ENCODE assay signal across 9 mouse cellular contexts in the genomic region with DNA sequence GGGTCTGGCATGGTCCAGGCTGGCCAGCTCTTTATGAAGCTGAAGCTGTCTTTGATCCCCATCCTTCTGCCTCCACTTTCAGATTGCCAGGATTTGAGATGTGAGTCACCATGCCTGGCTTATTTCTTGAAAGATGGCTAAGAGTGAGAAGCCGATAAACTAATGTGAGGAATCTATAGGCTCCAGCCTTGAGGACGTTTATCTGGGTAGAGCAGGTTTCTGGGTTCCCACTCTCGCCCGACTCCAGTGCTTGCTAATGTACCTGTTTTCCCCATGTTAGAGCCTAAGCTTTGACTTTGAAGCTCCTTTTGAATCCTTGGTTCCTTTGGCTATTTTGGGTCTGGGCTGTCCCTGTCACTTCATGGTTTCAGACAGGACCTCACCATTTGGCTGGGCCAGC. TPM values are rescaled to one million over a fixed set of nuclear protein-coding genes. Genes with fewer than 3 reads are reported as not detected.
A peak's percentile ranks its signal among the peaks of the same experiment; 100 is the strongest.
DNase-seq lines count a peak whose midpoint lies in the region; ATAC-seq lines count a peak whose summit lies in the region.
"Had no signal": no experiment of that assay in that cellular context is flagged by ENCODE, and none has a peak within 500 bp of the region (broad histone marks: within the 10 kb centered on the region; RNA-seq: fewer than 3 reads in every experiment).

No protein-coding gene starts in this region.

- no peak for DNase-seq in heart, embryonic 10.5 days (ENCODE audit: low spot score)
- DNase-seq in heart, postnatal 25 days (ENCODE audit: low spot score) = no peak
- DNase-seq in NIH3T3 (ENCODE audit: low read depth) = peak; percentile 33
- DNase-seq in hindbrain, embryonic 11.5 days (ENCODE audit: low spot score) = no peak
- no peak for DNase-seq in midbrain, embryonic 11.5 days (ENCODE audit: low spot score, missing footprints)
- no peak for DNase-seq in left cerebral cortex, postnatal 14 days (ENCODE audit: low spot score in 2 of 2)
- DNase-seq in right cerebral cortex, postnatal 36 days (ENCODE audit: low spot score in 2 of 2) = no peak
- DNase-seq in left cerebral cortex, postnatal 10 days (ENCODE audit: extremely low spot score in 1 of 2, low spot score in 2 of 2) = no peak

- H3K4me3 ChIP-seq in heart, embryonic 10.5 days = peak overlapping the region; percentile 100
- peak overlapping the region; percentile 95 for H3K4me3 ChIP-seq in hindbrain, embryonic 11.5 days (ENCODE audit: low read depth, low read length)
- peak overlapping the region; percentile 99 for H3K4me3 ChIP-seq in midbrain, embryonic 11.5 days (ENCODE audit: low read depth, low read length)

- no peak for ATAC-seq in hindbrain, embryonic 11.5 days (ENCODE audit: low FRiP score)
- no peak for ATAC-seq in midbrain, embryonic 11.5 days (ENCODE audit: low FRiP score)

- peaks cover 23% of the 10 kb centered on the region for H3K4me1 ChIP-seq in heart, embryonic 10.5 days
- H3K4me1 ChIP-seq in hindbrain, embryonic 11.5 days (replicated peaks; ENCODE audit: control insufficient read depth, insufficient read depth, low read length) = peaks cover 5% of the 10 kb centered on the region
- peaks cover 19% of the 10 kb centered on the region for H3K4me1 ChIP-seq in midbrain, embryonic 11.5 days (ENCODE audit: control insufficient read depth, insufficient read depth, low read length)

- 47% methylated on average over 4 of the region's 4 CpGs for WGBS in heart, embryonic 10.5 days
- 76% methylated on average over 4 of the region's 4 CpGs for WGBS in hindbrain, embryonic 11.5 days
- 79% methylated on average over 4 of the region's 4 CpGs for WGBS in midbrain, embryonic 11.5 days

- intact Hi-C loops in heart, postnatal 25 days (cut with DNase I) = no loop called here
- intact Hi-C loops in left cerebral cortex, postnatal 14 days (cut with DNase I) = no loop called here
- intact Hi-C loops in left cerebral cortex, postnatal 10 days (cut with DNase I) = loop anchor here (10.0 kb wide), 1 partner anchor 194 kb away; no protein-coding TSS in a partner anchor

- peaks cover 29% of the 10 kb centered on the region for H3K36me3 ChIP-seq in heart, embryonic 10.5 days
- H3K36me3 ChIP-seq in hindbrain, embryonic 11.5 days (ENCODE audit: control insufficient read depth, insufficient read depth, low read length) = no peaks in the 10 kb centered on the region
- H3K36me3 ChIP-seq in midbrain, embryonic 11.5 days (ENCODE audit: control insufficient read depth, insufficient read depth, low read length) = peaks cover 3% of the 10 kb centered on the region; the same call in 1 of the 2 replicates

- no peak overlapping the region for H3K27ac ChIP-seq in heart, embryonic 10.5 days
- H3K27ac ChIP-seq in hindbrain, embryonic 11.5 days (ENCODE audit: low read depth, low read length) = no peak overlapping the region
- no peak overlapping the region for H3K27ac ChIP-seq in midbrain, embryonic 11.5 days (ENCODE audit: low read depth, low read length)

- H3K9ac ChIP-seq in hindbrain, embryonic 11.5 days (ENCODE audit: low read depth, low read length) = peak overlapping the region; percentile 97; the same call in 1 of the 2 replicates
- H3K9ac ChIP-seq in midbrain, embryonic 11.5 days (ENCODE audit: low read length) = peak overlapping the region; percentile 31; the same call in 1 of the 2 replicates

- no peaks in the 10 kb centered on the region for H3K27me3 ChIP-seq in heart, embryonic 10.5 days (ENCODE audit: insufficient read depth, poor library complexity, severe bottlenecking)
- no peaks in the 10 kb centered on the region for H3K27me3 ChIP-seq in hindbrain, embryonic 11.5 days (ENCODE audit: control insufficient read depth, insufficient read depth, low read length)
- H3K27me3 ChIP-seq in midbrain, embryonic 11.5 days (ENCODE audit: control insufficient read depth, insufficient read depth, low read length) = no peaks in the 10 kb centered on the region

- H3K9me3 ChIP-seq in heart, embryonic 10.5 days = no peaks in the 10 kb centered on the region
- no peaks in the 10 kb centered on the region for H3K9me3 ChIP-seq in hindbrain, embryonic 11.5 days (ENCODE audit: control insufficient read depth, low read length)
- H3K9me3 ChIP-seq in midbrain, embryonic 11.5 days (ENCODE audit: control insufficient read depth, low read length) = no peaks in the 10 kb centered on the region

- H3K4me2 ChIP-seq in hindbrain, embryonic 11.5 days (replicated peaks; ENCODE audit: low read depth, low read length) = peak overlapping the region; percentile 76
- H3K4me2 ChIP-seq in midbrain, embryonic 11.5 days = peak overlapping the region; percentile 76

RNA-seq across cellular contexts. Expression of gene Eif3b, which starts 1.5 kb away (rescaled TPM):
- polyA plus RNA-seq in heart, embryonic 10.5 days (2016; fragmentation: Nextera tagmentation; extraction: Ambion mirVana) = 125 and 201 TPM in 2 replicates
- 10 to 100 TPM; 84.8 to 87.5 TPM for total RNA-seq in heart, postnatal 25 days (2021)
- polyA plus RNA-seq in hindbrain, embryonic 11.5 days (2014; fragmentation: Nextera tagmentation; extraction: Ambion mirVana) = 168 and 182 TPM in 2 replicates
- polyA plus RNA-seq in midbrain, embryonic 11.5 days (2014; fragmentation: Nextera tagmentation; extraction: Ambion mirVana) = 163 and 166 TPM in 2 replicates
- total RNA-seq in left cerebral cortex, postnatal 14 days (2021) = 100 to 1,000 TPM; 108 to 109 TPM
- total RNA-seq in left cerebral cortex, postnatal 10 days (2021) = 100 to 1,000 TPM; 120 TPM

RNA-seq across cellular contexts. Expression of gene Gm4869, which starts 24.8 kb away (rescaled TPM):
- not detected in 2 replicates for polyA plus RNA-seq in heart, embryonic 10.5 days (2016; fragmentation: Nextera tagmentation; extraction: Ambion mirVana)
- total RNA-seq in heart, postnatal 25 days (2021) = not detected
- polyA plus RNA-seq in hindbrain, embryonic 11.5 days (2014; fragmentation: Nextera tagmentation; extraction: Ambion mirVana) = 0.08 TPM in 1 of 2 replicates, not detected in the other
- polyA plus RNA-seq in midbrain, embryonic 11.5 days (2014; fragmentation: Nextera tagmentation; extraction: Ambion mirVana) = not detected in 2 replicates
- total RNA-seq in left cerebral cortex, postnatal 14 days (2021) = not detected
- total RNA-seq in left cerebral cortex, postnatal 10 days (2021) = not detected
- polyA plus RNA-seq: gonadal fat pad, adult 2 months had no signal

RNA-seq across cellular contexts. Expression of gene Snx8, which starts 31.6 kb away (rescaled TPM):
- 19.2 and 20.1 TPM in 2 replicates for polyA plus RNA-seq in heart, embryonic 10.5 days (2016; fragmentation: Nextera tagmentation; extraction: Ambion mirVana)
- total RNA-seq in heart, postnatal 25 days (2021) = 10 to 100 TPM; 12.5 to 14.0 TPM
- polyA plus RNA-seq in hindbrain, embryonic 11.5 days (2014; fragmentation: Nextera tagmentation; extraction: Ambion mirVana) = 5.4 and 7.4 TPM in 2 replicates
- polyA plus RNA-seq in midbrain, embryonic 11.5 days (2014; fragmentation: Nextera tagmentation; extraction: Ambion mirVana) = 7.4 and 9.9 TPM in 2 replicates
- total RNA-seq in left cerebral cortex, postnatal 14 days (2021) = 10 to 100 TPM; 15.7 to 18.8 TPM
- total RNA-seq in left cerebral cortex, postnatal 10 days (2021) = 10 to 100 TPM; 22.3 to 24.5 TPM
